Mouse (Mus musculus) gastrocnemius, postnatal 25 days (tissue): ENCODE data around the gene Sirt7. TPM values are rescaled to one million over a fixed set of nuclear protein-coding genes. Genes with fewer than 3 reads are reported as not detected.

ENCODE experiments used
- DNase-seq: peaks from one replicate; pipeline ENCODE4 v3.0.0; 2022
- total RNA-seq, 2 experiments: library from RNA; stranded (reverse); gene quantifications; 1 replicate in 1 of 2; 2 replicates in 1 of 2; pipeline ENCODE4 v1.2.3; 2021

Gene Sirt7
- total RNA-seq, 2 experiments from 2014 or later: 4.3 to 7.2 TPM

- no peak for DNase-seq
These were observed 42.6 kb downstream of the Sirt7 start for GRCm38 (mm10) chr11:120582268-120582981.

DNA sequence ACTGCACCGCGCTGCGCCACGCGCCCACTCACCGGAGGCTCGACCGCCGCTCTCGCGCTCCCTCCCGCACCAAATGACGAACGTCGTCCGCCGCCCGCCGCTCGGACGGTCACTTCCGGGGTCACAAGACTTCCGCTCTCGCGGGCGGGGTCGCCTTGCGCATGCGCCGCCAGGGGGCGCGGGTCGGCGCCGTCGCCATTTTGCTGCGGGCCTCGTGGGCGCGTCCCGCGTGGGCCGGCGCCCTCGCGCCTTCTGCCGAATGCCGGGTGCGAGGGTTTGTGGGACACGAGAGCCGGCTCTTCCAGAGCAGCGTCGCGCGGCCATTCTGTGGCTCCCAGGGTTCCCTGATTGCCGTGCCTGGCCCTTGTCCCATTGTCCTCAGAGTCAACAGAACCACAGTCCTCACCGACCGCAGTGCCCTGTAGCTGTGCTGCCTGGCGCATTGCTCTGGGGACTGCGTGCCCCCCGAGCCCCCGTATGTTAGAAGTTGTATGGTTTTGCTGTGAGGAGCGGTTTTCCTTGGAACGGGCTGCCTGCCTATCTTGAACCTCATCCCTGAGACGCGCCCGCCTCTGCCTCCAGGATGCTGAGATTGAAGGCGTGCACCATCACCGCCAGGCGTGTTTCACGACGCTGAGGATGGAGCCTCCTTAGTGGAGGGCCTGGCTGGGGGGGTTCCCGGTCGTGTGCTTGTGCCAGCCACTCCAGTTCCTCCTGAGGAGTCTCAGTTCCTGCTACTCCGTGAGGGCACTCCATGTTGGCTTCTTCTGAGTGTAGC is 43.4 kb downstream of the Sirt7 start, which contains the start of gene Arhgdia:
Arhgdia (minus strand) TSS at position 135 of the 778 bp plus-strand sequence.
- DNase-seq: peak; percentile 88

GRCm38 (mm10) chr11:120580871-120581331 is 44.1 kb downstream of the Sirt7 start:
- DNase-seq: peak; percentile 48

- no peak for DNase-seq
These were observed 44.9 kb downstream of the Sirt7 start for GRCm38 (mm10) chr11:120580190-120580589.

GRCm38 (mm10) chr11:120579316-120580107 is 45.5 kb downstream of the Sirt7 start:
- DNase-seq: peak; percentile 50

DNA sequence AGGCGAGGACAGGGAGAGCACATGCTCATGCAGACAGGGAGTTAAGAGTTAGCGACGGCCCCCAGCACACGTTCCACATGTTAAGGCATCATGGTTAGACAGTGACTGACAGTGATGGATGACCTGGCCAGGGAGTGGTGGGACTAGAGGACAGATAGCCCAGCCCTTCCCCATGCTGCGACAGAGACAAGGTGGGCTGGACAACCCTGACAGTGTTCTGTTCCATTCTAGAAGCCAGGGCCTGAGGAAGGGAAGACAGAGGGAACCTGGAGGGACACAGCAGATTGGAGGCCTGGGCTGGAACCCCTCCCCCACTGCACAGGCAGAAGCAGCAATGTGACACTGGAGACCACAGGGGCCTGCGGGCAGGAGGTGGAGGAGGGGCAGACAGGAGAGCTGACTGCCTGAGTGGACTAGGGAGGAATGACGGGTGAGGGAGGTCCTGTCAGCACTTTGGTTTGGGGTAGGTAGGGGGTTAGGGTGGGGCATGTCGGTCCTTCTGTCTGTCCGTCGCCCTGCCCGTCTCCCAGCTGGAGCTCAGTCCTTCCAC is 46.3 kb downstream of the Sirt7 start:
- no peak for DNase-seq

DNA sequence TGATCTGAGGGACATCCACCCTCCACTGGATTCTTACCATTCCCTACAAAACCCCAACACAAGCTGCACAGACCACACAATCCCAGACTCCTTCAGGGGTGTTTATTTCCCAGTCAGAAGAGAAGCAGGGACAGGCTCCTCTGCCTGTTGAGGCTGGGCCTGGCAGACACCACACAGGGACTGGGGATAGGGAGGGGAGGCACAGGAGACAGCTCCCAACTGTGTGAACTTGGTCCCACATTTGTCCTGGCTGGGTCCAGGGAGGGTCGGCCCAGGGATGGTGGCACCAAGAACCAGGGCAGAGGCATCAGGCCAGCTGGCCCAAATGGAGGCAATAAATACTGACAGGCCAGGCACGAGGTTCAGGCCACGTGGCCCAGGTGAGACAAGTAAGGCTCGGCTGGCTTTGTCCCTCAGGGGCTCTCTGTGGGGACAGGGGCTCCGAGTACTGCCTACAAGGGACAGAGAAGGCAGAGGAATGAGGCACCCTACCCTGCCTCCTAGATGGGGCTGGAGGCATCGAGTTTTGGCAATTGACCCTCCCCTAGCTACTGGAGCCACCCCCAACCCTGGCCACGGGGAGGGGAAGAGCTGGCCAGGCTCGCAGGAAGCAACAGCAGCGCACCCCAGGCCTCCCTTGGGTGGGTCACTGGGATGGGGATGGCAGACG is 46.9 kb downstream of the Sirt7 start:
- peak; percentile 19 for DNase-seq

- no peak for DNase-seq
These were observed 47.6 kb downstream of the Sirt7 start for GRCm38 (mm10) chr11:120577211-120578023.

DNA sequence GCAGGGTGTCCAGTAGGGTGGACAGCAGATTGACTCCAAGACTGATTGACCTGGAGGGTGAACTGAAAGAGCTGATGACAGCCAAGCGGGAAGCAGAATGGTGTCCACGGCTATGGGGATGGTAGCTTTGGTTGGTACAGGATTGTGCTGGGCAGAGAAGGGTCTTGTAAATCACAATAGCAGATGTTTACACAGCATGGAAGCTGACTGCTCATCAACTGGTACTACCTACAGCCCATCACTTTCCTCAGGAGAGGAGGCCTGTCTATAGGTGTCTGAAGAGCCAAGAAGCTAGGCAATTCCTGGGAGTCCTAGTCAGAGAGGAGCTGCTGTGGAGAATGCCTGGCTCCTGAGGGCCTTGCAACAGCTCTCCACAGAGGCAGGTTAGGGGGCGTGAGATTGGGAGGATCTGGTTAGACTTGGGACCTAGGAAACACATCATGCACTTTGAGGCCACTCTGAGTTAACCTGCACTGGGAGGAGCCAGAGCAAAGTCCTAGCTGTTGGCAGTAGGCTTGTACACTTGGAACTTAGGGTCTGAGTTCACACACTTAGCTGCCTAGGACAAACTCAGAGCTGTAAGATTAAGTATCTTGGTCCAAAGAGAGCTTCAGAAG is 48.6 kb downstream of the Sirt7 start:
- DNase-seq: no peak

DNA sequence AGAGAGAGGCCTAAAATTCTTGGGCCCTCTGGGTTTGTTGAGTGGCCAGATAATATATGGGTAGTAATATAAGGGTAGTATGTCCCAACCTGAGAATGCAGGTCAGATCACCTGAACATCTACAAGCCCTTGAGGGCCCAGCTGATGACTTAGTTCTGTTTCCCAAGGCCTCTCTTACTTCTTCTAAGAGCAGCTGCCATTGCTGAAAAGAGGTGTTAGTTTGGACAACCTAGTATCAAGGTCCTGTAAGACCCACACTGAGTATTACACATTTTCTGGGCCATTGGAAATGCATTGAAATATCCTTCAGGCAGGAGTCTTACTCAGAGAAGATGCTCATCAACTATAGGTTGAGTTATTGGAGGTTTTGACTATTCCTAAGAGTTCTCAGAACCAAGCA is 49.1 kb downstream of the Sirt7 start:
- no peak for DNase-seq

DNA sequence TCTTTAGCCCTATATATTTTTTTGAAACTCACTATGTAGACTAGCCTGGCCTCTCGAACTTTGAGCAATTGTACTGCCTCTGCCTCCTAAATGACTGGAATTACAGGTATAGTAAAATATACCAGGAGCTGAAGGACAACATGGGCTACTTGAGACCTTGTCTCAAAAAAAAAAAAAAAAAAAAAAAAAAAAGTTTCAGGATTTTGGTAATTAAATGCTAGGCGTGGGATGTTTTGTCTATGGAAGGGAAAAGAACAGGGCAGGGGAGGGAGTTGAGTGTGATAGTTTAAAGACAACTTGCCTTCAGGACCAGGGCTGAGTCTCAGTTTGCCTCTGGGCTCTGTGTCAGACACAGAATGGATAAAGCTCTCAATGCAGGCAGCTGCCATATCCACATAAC is 50.0 kb downstream of the Sirt7 start:
- no peak for DNase-seq

DNA sequence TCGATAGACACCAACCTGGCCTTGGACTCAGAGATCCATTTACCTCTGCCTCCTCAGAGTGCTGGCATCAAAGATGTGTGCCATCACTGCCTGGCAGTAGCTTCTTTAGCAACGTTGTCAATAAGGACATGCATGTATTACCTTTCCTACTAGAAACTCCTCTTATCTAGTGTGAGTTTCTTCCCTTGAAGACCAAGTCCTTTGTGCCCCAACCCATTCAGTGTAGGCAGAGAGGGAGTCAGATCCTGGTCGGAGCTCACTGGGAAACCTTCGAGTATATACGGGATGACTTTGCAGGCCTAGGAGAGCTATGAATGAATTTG is 50.8 kb downstream of the Sirt7 start:
- DNase-seq: no peak

DNA sequence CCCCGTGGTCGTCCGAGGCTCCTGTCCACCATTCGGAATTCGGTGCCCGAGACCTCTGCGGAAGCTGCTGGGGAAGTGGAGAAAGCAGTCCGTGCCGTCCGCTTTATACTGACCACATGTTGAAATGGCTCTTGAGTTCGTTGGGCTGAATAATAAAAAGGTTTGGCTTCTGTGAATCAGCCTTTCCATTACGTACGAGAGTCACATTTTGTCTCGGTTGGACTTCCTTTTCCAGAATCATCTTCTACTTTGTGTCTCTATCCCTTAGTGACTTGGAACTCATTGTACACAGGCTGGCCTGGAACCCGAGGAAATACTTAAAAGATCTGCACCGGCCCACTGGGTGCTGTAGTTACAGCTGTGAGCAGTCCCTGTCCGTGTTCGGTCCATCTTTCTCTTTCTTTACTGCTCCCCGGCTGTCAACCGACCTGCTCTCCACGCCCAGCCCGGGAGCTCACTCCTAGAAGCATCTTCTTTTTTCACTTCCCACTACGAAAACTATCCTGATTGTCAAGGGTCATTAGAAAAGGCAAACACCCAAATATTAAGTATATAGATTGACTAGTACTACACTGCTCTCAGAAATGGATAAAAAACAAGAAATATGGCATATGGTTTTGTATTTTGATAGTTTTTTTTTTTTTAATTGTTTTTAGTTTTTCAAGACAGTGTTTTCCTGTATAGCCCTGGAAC is 51.3 kb downstream of the Sirt7 start:
- no peak for DNase-seq

- DNase-seq: peak; percentile 100
These were observed 52.1 kb downstream of the Sirt7 start, which contains the start of gene P4hb for GRCm38 (mm10) chr11:120572752-120573584. Gene P4hb, minus strand, starts transcription at chr11:120573253.

DNA sequence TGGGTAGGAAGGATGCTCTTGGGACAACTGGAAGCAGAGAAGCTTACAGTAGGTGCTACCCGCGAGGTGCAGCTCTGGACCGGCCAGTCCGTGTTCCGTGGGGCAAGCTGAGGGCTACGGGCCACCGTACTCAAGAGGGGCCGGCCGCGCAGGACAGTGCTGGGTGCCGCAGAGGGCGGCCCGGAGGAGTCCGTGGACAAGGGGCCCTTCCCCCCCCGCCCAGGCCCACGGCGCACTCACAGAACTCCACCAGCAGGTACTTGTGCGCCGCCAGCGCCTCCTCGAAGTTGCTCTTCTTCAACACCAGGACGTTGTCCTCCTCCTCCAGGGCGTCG is 52.7 kb downstream of the Sirt7 start:
- DNase-seq: no peak

DNA sequence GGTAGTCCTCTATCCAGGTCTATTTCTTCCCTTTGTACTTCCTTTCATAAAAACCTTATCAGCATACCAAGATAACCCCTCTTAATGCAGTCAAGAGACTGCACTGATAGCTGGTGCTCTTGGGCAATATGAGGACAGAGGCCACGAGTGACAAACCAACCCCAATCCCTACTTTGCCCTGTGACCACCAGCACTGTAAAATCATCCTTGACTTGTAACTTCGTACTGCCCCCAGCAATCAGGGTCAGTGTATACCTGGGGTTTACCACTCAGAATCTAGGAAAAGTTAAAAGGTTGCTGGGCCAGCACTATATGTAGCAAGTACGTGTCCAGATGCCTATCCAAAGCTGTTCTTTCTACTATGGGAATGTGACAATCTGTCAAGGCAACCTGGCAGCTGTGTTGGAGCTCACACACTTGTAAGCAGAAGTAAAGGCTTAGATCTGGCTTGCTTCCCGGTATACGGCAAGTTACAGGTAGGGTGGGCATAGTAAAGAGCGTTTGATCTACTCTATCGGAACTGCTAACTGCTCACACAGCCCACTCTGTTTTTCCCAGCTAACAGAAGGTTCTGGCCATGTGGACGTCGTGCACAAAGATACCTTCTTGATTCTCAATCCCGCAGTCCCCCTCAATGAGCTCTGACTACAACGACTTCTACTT is 53.2 kb downstream of the Sirt7 start:
- DNase-seq: no peak

- DNase-seq: no peak
These were observed 53.9 kb downstream of the Sirt7 start for GRCm38 (mm10) chr11:120571122-120571521.
